Mouse (Mus musculus): ENCODE measurements at regions not wholly inside any gene's neighbourhood (a gene's known extent, or its start where the extent isn't known, plus 50 kb on each side); places are given as distances from the start of the nearest gene placed in this dataset.
A peak's percentile ranks its signal among the peaks of the same experiment; 100 is the strongest.

DNA sequence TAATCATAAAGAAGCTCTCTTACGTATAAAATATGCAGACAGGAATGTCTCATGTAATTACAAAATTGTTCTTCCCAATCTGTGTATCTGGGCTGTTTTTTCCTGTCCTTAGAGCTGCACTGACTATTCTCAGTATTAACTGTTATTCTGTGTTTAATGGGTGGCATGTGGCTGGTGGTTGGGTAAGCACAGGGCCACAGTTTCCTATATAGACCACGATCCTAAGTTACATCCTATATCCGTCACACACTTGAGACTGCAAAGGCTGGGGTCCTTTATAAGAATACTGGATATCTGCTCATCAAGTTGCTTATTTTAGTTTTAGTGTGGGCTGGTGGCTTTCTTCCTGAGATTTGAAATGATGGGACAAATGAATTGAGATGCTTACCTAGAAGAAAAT, 159.0 kb downstream of the Sox4 start:
- DNase-seq = no peak

DNA sequence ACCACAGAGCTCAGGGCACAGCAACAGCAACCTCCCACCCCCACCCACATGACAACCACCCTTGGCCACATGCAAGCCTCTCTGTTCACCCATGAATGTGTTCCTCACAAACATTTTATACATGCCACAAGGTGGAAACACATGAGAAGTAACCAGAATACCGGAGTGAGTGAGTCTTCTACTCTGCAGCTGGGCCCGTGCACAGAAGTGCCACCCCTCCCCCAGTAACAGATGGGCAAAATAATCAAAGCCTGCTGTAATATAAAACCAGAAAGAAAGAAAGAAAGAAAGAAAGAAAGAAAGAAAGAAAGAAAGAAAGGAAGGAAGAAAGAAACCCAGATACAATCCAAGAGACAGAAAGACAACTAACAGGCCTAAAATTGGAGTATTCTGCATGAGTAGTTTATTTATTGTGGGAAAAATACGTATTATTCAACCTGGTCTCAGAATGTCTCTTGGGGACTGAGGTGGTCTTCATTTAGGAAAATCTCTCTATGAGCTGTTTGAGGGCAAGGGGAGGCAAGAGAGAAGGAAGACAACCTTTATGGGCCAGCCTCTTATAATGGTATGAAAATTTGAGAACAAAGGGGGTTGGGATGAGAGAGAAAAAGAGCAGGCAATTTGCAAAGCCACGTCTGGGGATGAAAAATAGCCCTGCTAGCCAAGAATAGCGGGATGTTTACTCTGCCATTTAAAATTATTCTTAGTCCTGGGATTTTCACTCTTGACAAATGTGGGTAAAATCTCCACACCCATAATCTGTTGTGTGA, 160.2 kb downstream of the Sox4 start:
- DNase-seq = no peak

- no peak for DNase-seq
Measured at GRCm38 (mm10) chr13:28792461-28793165, 160.9 kb downstream of the Sox4 start.

GRCm38 (mm10) chr13:28790381-28790780, 163.1 kb downstream of the Sox4 start:
- DNase-seq = no peak

- DNase-seq = no peak
Measured at GRCm38 (mm10) chr13:28787331-28787643, 166.2 kb downstream of the Sox4 start.

DNA sequence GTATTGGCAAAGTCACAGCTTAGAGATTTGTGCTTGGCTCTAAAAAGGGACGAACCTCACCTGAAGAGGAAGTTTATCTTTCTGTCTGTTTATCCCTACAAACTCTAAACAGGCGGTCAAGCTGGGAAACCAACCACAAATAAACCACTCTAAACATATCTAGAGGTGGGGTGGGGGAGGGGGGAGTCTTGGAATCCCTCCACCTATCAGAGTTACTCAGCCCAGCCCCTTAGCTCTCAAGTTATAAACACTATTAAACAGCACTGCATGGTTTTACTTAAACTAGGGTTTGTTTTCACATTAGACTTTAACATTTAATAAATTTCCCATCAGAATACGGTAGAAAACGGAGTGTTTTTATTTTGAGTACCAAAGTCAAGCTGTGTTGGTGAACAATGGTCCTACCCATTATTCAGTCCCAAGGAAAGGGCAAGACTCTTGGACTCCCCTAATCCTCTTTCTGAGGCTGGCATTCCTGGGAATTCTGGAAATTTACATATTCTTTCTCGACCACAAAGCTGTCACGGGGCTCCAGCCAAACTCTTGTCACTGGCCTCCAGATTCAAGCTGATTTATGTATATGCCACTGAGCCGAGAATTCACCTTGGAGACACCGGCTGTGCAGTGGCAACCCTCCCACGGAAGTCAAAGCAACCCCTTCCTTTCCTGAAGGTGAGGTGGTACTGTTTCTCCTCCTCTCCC, 166.7 kb downstream of the Sox4 start:
- no peak for DNase-seq

DNA sequence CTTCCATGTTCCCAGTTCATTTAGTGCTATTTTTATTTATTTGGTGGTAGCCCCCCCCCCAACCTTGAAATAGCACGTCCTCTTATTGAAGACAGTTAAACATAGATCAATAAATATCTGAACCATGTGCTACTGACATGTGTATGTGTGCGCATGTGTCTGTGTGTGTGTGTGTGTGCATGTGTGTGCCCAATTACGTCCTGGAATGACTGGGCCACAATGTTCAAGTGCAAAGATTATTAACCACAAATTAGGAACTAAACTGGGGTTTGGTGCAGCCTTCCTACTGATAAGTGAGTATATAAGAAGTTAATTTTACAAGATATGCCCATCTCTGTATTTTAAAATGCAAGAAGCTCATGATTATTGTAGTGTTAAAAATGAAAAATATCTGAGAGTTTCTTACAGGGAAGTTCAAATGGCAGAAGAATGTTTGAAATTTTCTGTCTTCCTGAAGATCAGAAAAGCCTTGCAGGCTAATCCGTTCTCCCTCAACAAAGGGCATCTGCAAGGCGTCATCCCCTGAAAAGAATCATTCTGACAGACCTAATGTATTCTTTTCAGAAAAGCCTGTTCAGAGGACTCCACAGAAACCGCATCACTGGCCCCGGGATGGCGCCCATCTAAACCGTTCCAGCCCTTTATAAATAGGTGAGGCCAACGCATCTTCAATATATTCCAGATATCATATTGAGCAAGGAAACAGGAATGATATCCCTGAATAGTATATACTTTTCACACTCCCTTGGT, 170.8 kb downstream of the Sox4 start:
- no peak for DNase-seq

- no peak for DNase-seq
Measured at GRCm38 (mm10) chr13:28782081-28782480, 171.4 kb downstream of the Sox4 start.

DNA sequence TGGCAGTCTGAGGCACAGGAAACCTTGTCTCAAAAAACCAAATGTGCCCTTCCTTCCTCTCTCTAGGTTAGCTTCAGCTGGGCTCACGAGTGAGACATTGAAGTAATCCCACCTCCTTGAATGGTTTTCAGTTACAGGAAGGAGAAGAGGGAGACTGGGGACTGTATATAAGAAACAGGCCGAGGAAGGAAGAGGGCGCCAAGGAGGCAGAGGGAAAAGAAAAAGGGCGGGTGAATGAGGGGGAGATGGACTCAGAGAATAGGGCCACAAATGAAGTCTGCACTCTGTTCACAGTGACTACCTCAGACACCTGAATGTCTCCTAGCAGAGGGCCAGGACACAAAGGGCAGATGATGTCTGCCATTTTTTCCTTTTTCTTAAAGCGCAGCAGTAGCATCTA, 171.9 kb downstream of the Sox4 start:
- no peak for DNase-seq

DNA sequence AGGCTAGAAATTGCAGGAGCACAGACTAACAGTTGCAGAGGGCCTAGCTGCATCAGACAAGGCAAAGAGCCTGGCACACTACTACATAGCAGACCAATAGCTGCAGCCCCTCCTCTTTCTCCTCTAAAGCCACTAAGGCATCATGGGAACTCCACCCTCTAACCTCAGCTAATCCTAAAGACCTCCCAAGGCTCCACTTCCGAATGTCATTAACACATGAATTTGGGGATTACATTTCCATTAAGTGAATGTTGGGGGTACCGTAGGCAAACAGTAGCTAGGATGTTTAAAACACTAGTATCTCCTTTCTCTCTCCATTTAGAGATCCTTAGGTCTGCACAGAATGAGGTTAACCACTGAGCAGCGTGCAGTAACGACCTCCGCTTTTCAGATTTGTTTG, 173.1 kb downstream of the Sox4 start:
- no peak for DNase-seq

- no peak for DNase-seq
Measured at GRCm38 (mm10) chr13:28775142-28775815, 178.2 kb downstream of the Sox4 start.

GRCm38 (mm10) chr13:28774649-28775048, 178.9 kb downstream of the Sox4 start:
- no peak for DNase-seq

DNA sequence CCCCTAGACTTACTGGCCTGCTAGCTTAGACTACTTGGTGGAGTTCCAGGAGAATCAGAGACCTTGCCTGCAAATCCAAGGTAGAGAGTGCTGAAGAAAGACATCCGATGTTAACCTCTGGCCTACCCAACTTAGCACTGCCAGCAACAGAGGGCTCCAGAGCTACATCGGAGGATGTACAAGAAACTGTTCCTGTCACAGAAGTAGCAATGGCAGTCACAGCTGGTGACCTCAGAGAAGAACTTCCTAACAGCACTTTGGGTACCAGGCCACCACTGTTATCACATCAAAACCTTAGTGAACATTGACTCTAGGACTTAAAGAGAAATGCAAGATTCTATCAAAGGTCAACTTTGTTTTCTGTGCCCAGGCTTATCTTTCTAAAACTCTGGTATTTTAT, 180.0 kb downstream of the Sox4 start:
- DNase-seq = no peak

DNA sequence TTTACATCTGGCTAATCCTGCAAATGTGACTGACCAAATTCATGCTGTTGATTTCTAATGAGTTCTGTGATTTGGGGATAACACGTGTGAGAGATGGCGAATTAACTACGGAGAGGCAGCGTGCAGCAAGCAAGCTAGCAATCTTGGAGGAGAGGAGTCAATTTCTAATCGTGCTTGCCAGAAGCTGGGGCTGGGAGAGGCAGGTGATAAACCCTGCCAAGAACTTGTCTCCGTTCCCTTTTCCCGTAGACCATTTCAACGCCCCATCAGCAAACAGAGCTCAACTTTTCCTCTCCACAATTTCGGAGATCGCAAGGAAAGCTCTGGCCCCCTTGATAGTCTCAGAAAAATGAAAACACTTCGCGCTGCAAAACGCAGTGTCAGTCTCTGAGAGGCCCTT, 183.0 kb downstream of the Sox4 start:
- no peak for DNase-seq

- no peak for DNase-seq
Measured at GRCm38 (mm10) chr13:28770018-28770417, 183.5 kb downstream of the Sox4 start.

DNA sequence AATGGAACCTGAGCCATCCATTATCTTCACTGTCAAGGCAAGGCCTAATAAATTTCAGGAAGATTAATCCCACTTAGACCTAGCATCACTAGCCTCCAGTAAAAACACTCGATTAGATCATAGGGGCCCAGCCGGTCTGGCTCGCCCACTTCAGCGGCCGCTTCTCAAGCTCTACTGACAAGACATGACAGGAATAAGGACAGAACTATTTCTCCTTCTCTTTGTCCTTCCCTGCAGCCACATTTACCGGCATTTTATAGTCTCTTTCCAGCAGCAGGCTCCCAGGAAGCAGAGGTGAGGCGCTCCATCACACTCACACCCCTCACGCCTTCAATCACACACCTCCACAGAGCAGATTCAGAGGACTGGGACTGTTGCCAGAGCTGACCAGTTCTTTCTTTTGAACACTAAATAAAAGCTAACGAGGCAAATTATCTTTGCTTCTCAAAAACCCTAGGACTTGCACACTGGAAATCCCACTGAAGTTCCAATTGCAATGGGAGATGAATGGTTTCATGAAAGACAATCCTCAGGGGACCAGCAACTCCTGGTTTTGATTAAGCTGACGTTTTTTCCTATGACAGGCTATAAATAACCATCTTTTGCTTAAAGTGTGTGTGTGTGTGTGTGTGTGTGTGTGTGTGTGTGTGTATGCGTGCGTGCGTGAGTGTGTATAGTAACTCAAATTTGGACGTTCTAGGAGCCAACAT, 184.6 kb downstream of the Sox4 start:
- no peak for DNase-seq

GRCm38 (mm10) chr13:28762555-28762954, 191.0 kb downstream of the Sox4 start:
- no peak for DNase-seq

DNA sequence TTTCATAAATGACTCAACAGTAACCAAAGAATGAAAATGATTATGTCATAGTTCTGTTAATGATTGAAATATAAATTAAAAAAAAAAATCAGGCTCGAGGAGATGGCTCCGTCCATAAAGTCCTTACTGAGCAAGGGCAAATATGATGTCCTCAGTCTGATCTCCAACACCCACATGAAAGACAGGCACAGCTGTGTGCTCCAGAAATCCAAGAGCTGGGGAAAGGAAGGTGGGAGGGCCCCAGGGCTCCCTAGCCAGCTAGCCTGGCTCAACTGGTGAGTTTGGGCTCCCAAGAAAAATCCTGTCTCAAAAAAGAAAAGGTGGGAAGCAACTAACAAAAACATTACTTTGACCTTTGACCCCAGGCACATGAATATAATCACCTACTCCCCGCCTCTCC, 194.5 kb downstream of the Sox4 start:
- DNase-seq = peak; percentile 39

GRCm38 (mm10) chr13:28757846-28758522, 195.5 kb downstream of the Sox4 start:
- DNase-seq = peak; percentile 68

- peak; percentile 17 for DNase-seq
Measured at GRCm38 (mm10) chr13:28756915-28757765, 196.4 kb downstream of the Sox4 start.

All from gastrocnemius, postnatal 10 days (tissue).